Mouse (Mus musculus): ENCODE results near the gene 4930558K02Rik.

GRCm38 (mm10) chr1:161970874-161971273 lies 8.6 kb downstream of the 4930558K02Rik start:
- no peak for TF ChIP-seq CTCF (IDR thresholded peaks at IDR 0.05; ENCODE audit: low read depth)
- TF ChIP-seq EP300 (IDR thresholded peaks at IDR 0.05; ENCODE audit: low read depth) = no peak

Data from liver, postnatal 0 days (tissue).